Comparison of ENCODE assay signal across 8 mouse cellular contexts in the genomic region with DNA sequence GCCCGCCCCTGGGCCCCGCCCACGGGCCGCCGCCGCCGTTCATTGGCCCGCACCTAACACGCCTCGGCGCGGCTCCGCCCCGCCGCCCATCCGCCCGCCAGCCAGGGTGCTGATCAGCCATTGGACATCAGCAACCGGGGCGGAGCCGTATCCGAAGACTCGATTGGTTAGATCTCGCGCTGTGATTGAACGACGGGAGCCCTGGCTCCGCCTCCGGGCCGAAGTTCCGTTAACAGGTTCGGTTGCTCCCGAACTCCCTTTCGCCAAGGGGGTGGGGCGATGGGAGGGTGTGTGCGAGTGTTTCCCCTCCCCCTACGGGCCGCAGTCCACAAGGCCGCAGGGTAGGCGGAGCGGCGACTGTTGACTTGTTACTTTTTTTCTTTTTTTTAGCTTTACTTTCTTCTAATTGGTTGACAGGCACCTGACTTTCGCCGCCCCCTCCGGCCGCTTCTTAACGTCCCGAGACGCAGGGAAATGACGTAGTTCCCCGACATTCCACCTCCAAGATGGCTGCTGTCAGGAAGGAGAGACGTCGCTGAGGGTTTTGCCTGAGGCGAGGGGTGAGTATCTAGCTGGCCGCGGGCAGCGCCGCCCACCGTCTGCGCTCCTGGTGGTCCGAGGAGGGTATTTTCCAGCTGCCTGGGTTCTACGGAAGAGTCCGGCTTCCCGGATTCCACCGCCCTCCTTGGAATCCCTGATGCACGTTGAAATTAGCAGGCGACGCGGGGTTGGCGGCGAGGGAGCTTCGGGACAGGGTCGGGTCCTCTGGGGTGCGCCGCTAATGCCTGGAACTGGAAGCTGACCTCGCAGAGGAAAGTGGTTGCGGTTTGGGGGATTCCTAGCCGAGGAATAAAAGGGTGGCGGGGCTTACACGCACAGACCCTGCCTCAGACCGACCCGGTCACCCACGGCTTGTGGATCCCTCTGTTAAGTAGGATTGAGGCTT. TPM values are rescaled to one million over a fixed set of nuclear protein-coding genes. Genes with fewer than 3 reads are reported as not detected.
DNase-seq lines count a peak whose midpoint lies in the region; ATAC-seq and TF ChIP-seq lines count a peak whose summit lies in the region.

A gene (plus strand): TSS at position 259 of the 946 bp plus-strand sequence.

- H3K27me3 ChIP-seq in hindbrain, postnatal 0 days (ENCODE audit: insufficient read depth, low read length), result no peaks in the 10 kb centered on the region

- DNase-seq in ZHBTc4 (ENCODE audit: low read depth, low spot score), result peak; percentile 100
- peak; percentile 100 for DNase-seq in gastrocnemius, adult 2 months
- peak; percentile 100 for DNase-seq in hindbrain, postnatal 0 days (ENCODE audit: low spot score)
- DNase-seq in left cerebral cortex, adult 2 months (ENCODE audit: extremely low spot score in 1 of 2, low spot score in 2 of 2), result peak; percentile 97 to 99
- DNase-seq in right cerebral cortex, adult 2 months (ENCODE audit: low spot score in 2 of 2), result peak; percentile 99
- DNase-seq in urinary bladder, postnatal 14 days (ENCODE audit: low spot score), result peak; percentile 99

- H3K9ac ChIP-seq in hindbrain, postnatal 0 days (replicated peaks; ENCODE audit: low read length), result peak within 1 kb of the TSS; percentile 95

- H3K36me3 ChIP-seq in hindbrain, postnatal 0 days (ENCODE audit: insufficient read depth, low read length), result peaks cover 8% of the 10 kb centered on the region; the same call in 1 of the 2 replicates

- under 1% methylated on average over 80 of the region's 82 CpGs for WGBS in hindbrain, postnatal 0 days

- H3K27ac ChIP-seq in gastrocnemius, adult 2 months, result peak within 1 kb of the TSS; percentile 100
- peak within 1 kb of the TSS; percentile 92 for H3K27ac ChIP-seq in hindbrain, postnatal 0 days
- peak within 1 kb of the TSS; percentile 92 for H3K27ac ChIP-seq in left cerebral cortex, adult 2 months

- intact Hi-C loops in gastrocnemius, adult 2 months (cut with DNase I), result no loop called here
- intact Hi-C loops in left cerebral cortex, adult 2 months (cut with DNase I), result no loop called here

- peak within 1 kb of the TSS; percentile 100 for H3K4me3 ChIP-seq in gastrocnemius, adult 2 months
- H3K4me3 ChIP-seq in hindbrain, postnatal 0 days (ENCODE audit: low read length), result peak within 1 kb of the TSS; percentile 99
- H3K4me3 ChIP-seq in left cerebral cortex, adult 2 months, result peak within 1 kb of the TSS; percentile 91

- no peaks in the 10 kb centered on the region for H3K9me3 ChIP-seq in hindbrain, postnatal 0 days (ENCODE audit: low read length)

- peak within 1 kb of the TSS; percentile 99 for H3K4me2 ChIP-seq in hindbrain, postnatal 0 days (ENCODE audit: low read depth, low read length)

- ATAC-seq in common myeloid progenitor, adult 5-6 weeks (replicated peaks; ENCODE audit: low read depth, poor library complexity, severe bottlenecking), result peak; percentile 85
- ATAC-seq in hindbrain, postnatal 0 days, result peak; percentile 99
- peak; percentile 83 for ATAC-seq in megakaryocyte, adult 5-6 weeks (ENCODE audit: poor library complexity, severe bottlenecking)

- H3K4me1 ChIP-seq in hindbrain, postnatal 0 days (ENCODE audit: insufficient read depth, low read length), result peaks cover 15% of the 10 kb centered on the region

- peak; percentile 5; the same call in 1 of the 2 replicates for TF ChIP-seq CTCF in gastrocnemius, adult 2 months (IDR thresholded peaks at IDR 0.05)
- peak; percentile 53 for TF ChIP-seq CTCF in hindbrain, postnatal 0 days (IDR thresholded peaks at IDR 0.05; ENCODE audit: low read depth)
- peak; percentile 19 for TF ChIP-seq CTCF in left cerebral cortex, adult 2 months (IDR thresholded peaks at IDR 0.05)

RNA-seq across cellular contexts. Expression of the gene that starts here (rescaled TPM):
- 14.6 and 21.0 TPM in 2 replicates for total RNA-seq in common myeloid progenitor, adult 5-6 weeks (2017)
- 100 to 1,000 TPM in 1 of 2 experiments, 10 to 100 TPM in 1; 92.4 to 148 TPM for total RNA-seq in gastrocnemius, adult 2 months (2021)
- total RNA-seq in hindbrain, postnatal 0 days (2014; rRNA removed), result 8.0 and 10.7 TPM in 2 replicates
- polyA plus RNA-seq in hindbrain, postnatal 0 days (2015; fragmentation: Nextera tagmentation; extraction: Ambion mirVana), result 2.3 and 2.8 TPM in 2 replicates
- 10 to 100 TPM; 30.4 to 33.4 TPM for total RNA-seq in left cerebral cortex, adult 2 months (2021)
- 53.3 and 61.4 TPM in 2 replicates for total RNA-seq in megakaryocyte, adult 5-6 weeks (2015)
- 8.3 and 14.5 TPM in 2 replicates for total RNA-seq in megakaryocyte, adult 5-6 weeks (2017)

Comparison
In these comparisons a context has a peak if more than half of its experiments do, and no peak if none do; other contexts are left out.
1. Peak in every context shown above with its lines: DNase-seq, ATAC-seq, H3K4me3 ChIP-seq and H3K27ac ChIP-seq.